Mouse (Mus musculus): ENCODE measurements around the gene Pea15a. TPM values are rescaled to one million over a fixed set of nuclear protein-coding genes. Genes with fewer than 3 reads are reported as not detected.

Pea15a gene
- polyA plus RNA-seq, 1 experiment from 2014 or later, result 415 TPM

DNA sequence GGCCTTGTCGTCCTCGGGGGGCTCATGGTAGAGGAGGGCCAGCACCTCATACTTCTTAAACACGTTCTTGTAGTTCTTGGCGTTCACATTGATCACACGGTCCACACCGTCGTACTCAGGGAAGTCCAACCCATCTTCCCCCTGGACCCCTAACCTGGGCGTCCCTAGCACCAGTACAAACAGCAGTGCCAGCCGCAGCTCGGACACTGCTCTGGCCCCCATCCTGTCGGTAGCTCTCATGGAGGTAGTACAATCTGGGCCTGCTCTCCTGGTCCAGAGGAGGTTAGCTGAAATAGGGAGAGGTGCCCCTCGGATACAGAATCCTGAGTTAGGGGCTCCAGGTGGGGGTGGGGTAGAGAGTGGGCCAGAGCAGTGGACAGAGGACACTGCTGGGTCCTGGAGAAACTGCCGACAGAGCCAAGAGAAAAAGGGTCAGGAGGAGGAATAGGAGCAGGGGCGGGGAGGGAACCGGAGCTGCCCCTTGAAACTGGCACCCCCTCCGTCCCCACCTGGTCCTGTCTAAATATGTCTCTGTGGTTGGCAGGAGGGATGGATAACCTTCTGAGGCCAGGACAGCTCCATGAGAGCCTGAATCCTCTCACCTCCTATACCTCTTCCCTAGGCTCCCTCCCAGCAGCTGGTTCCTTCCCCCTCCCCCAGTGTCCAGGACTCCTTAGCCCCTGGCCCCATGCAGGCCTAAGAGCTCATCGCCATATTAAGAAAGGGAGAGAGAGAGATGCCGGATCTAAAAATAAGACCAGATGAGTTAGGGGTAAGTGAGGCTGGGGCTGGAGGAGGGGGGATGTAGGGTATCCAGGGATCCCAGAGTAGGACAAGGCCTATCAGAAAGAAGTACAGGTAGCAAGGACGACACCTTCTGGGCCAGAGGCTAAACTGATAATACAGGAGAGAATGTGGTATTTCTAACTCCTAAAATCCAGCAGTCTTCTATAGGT lies 13.1 kb upstream of the Pea15a start, which contains the start of gene Casq1:
TSS of gene Casq1 (minus strand) at position 418 of the 956 bp plus-strand sequence.
- H3K9me3 ChIP-seq (replicated peaks), result no peaks in the 10 kb centered on the region
- no peak for ATAC-seq (ENCODE audit: low FRiP score)
- WGBS, result 88% methylated on average over 19 of the region's 19 CpGs

DNA sequence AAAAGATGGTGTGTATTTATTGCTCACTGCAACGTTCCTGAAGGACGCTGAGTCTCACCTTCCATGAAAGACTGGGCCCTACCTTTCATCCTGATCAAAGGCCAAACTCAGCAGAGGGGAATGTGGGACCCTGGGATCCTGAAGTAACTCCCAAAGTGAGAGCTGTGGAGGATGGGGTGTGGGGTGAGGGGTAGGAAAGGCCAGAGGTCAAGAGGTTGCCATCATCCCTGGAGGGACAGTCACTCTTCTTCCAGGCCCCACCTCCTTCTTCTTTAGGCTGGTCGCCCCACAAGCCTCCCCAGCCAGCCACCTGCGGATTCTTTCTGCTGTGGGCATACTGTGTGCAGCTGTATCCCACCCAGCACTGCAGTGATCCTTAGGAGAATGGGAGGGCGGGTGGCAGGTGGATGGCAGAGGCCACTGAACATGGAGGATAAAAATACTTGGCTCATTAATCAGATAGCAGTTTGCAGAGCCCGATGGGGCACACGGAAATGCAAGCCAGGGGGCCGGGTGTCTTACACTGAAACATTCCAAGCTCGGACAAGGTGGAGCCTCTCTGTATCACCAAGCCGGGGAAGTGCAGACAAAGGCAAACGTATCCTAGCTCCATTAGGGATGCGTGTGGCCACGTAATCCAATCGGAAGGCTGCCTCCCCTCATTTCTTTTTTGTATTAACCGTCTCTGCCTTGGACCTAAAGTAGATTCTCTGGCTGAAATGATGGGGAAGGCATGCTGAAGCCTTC lies 11.7 kb upstream of the Pea15a start:
- WGBS, result 51% methylated on average over 15 of the region's 15 CpGs
- no peak; the same call in 1 of the 2 replicates for ATAC-seq (ENCODE audit: low FRiP score)
- H3K36me3 ChIP-seq, result no peaks in the 10 kb centered on the region
- H3K4me2 ChIP-seq, result no peak overlapping the region
- H3K4me3 ChIP-seq (replicated peaks), result no peak overlapping the region
- no peaks in the 10 kb centered on the region for H3K9me3 ChIP-seq (replicated peaks)
- H3K27me3 ChIP-seq (replicated peaks), result no peaks in the 10 kb centered on the region
- no peak overlapping the region for H3K27ac ChIP-seq (replicated peaks)
- H3K9ac ChIP-seq (replicated peaks), result no peak overlapping the region
- peaks cover 54% of the 10 kb centered on the region for H3K4me1 ChIP-seq

More for the DNA sequence above, 13.1 kb upstream of the Pea15a start, which contains the start of gene Casq1:
- Histone ChIP-seq H3K27me3 (replicated peaks) (no peaks in the 10 kb centered on the region), H3K27ac (replicated peaks) (peak within 1 kb of the TSS; percentile 76), H3K4me1 (peaks cover 43% of the 10 kb centered on the region), H3K4me3 (replicated peaks) (no peak within 1 kb of the TSS), H3K9ac (replicated peaks) (no peak within 1 kb of the TSS), H3K36me3 (no peaks in the 10 kb centered on the region), H3K4me2 (no peak within 1 kb of the TSS; the same call in 1 of the 2 replicates)

DNA sequence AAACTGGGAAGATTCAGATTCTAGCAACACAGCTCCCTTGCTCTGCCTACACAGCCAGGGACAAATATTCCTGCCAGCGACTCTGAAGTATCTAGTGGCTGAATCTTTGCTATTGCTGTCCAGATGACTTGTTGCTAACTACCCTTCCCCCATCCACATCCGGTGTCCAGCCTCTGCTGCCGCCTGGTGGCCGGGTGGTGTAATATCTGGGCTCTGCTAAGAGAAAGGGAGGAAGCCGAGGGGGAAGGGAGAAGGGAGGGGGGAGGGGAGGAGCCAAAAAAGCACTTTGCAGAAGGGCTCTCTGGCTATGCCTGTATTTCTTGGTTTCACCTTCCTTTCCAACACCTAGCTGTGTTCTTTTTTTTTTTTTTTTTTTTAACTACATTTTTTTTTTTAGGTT lies 10.5 kb upstream of the Pea15a start:
- Histone ChIP-seq H3K27ac (replicated peaks) (peak overlapping the region; percentile 66), H3K4me1 (peaks cover 54% of the 10 kb centered on the region), H3K4me2 (peak overlapping the region; percentile 19), H3K9me3 (replicated peaks) (no peaks in the 10 kb centered on the region), H3K36me3 (no peaks in the 10 kb centered on the region), H3K27me3 (replicated peaks) (no peaks in the 10 kb centered on the region), H3K9ac (replicated peaks) (no peak overlapping the region), H3K4me3 (replicated peaks) (no peak overlapping the region)
- ATAC-seq (ENCODE audit: low FRiP score), result peak; percentile 29
- 0% methylated on average over 5 of the region's 5 CpGs for WGBS

DNA sequence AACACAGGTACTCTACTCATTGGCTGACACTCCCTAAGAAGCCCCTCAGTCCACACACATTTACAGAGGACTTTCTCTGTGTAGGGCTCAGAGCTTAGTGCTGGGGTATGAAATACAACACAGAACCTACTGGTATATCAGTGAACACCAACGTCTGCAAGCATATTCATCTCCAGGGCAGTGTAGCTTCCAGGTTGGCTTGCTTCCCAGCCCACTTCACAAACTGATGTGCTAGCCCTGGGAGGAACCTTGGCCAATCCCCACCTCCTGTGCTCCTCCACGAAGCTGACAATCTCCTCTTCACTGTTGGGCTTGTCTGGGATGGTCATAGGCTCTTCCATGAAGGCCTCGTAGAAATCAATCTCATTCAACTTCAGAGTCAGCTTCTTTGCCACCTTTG lies 8.1 kb upstream of the Pea15a start:
- no peaks in the 10 kb centered on the region for H3K9me3 ChIP-seq (replicated peaks)
- no peak for ATAC-seq (ENCODE audit: low FRiP score)
- H3K27me3 ChIP-seq (replicated peaks), result no peaks in the 10 kb centered on the region
- H3K4me3 ChIP-seq (replicated peaks), result no peak overlapping the region
- no peaks in the 10 kb centered on the region for H3K36me3 ChIP-seq
- peak overlapping the region; percentile 18; the same call in 1 of the 2 replicates for H3K27ac ChIP-seq (replicated peaks)
- WGBS, result 65% methylated on average over 3 of the region's 3 CpGs
- H3K9ac ChIP-seq (replicated peaks), result no peak overlapping the region
- H3K4me1 ChIP-seq, result peaks cover 32% of the 10 kb centered on the region
- H3K4me2 ChIP-seq, result no peak overlapping the region

DNA sequence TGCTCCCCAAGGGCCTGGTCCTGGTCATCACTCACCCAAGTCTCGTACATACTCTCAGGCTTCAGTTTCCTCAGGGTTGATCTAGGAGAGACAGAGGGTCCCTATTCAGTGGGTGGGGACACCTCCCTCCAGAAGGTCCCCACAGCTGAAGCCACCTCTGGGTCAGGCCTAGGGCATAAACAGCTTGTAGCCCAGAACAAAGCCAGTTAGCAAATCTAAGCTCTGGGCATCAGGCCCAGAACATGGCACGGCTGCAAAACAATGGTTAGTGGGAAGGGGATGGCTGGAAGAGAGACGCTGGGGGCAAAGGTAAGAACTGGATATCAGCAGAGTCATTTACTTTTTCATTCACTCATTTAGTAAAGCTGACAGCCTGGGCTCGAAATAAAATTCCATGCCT lies 7.2 kb upstream of the Pea15a start:
- Histone ChIP-seq H3K4me3 (replicated peaks) (no peak overlapping the region), H3K27me3 (replicated peaks) (no peaks in the 10 kb centered on the region), H3K36me3 (no peaks in the 10 kb centered on the region), H3K4me2 (no peak overlapping the region), H3K27ac (replicated peaks) (no peak overlapping the region), H3K9me3 (replicated peaks) (no peaks in the 10 kb centered on the region), H3K4me1 (peaks cover 24% of the 10 kb centered on the region), H3K9ac (replicated peaks) (no peak overlapping the region)
- ATAC-seq (ENCODE audit: low FRiP score), result no peak
- 50% methylated on average over 4 of the region's 4 CpGs for WGBS

DNA sequence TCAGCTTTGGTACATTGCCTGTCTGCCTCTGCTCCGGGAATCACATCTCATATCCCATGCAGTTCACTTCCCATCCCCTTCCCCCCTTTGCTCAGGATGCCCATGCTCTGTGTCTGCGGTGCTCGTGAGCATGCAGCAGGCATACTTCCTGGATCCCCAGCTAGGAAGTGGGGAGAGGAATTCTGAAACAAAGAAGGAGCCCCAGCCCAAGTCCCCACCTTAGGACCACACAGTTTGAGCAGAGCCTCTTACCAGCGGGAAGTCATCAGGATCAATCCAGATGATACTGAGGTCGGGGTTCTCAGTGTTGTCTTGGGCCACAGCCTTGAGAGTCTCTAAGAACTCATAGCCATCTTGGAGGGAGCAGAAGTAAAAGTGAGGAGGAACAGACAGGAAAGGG lies 6.2 kb upstream of the Pea15a start:
- H3K27me3 ChIP-seq (replicated peaks), result no peaks in the 10 kb centered on the region
- no peak for ATAC-seq (ENCODE audit: low FRiP score)
- no peaks in the 10 kb centered on the region for H3K36me3 ChIP-seq
- H3K9me3 ChIP-seq (replicated peaks), result no peaks in the 10 kb centered on the region
- no peak overlapping the region for H3K9ac ChIP-seq (replicated peaks)
- H3K4me1 ChIP-seq, result peaks cover 20% of the 10 kb centered on the region
- WGBS, result 70% methylated on average over 5 of the region's 5 CpGs
- H3K27ac ChIP-seq (replicated peaks), result no peak overlapping the region
- no peak overlapping the region for H3K4me3 ChIP-seq (replicated peaks)
- no peak overlapping the region for H3K4me2 ChIP-seq

DNA sequence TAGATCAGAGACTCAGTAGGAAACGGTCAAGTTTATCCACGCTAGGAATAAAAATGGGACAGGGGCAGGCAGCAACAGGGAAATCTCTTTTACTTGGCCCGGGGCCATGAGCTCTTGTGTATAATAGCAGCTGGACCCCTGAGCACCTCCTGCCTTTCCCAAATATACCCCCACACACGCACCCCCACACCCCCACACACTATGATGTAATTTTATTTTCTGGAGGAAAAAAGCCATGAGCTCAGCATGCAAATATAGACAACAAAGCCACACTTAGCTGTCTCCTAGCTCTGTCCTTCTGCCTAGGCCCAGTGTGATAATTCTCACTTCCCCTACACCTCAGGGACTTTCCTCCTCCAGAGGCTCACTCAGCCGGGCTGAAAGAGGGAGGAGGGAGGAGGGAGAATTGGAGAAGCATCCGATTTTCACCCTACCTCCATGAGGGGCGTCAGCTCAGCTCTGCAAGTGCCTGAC lies 544 bp upstream of the Pea15a start:
- no peaks in the 10 kb centered on the region for H3K27me3 ChIP-seq (replicated peaks)

DNA sequence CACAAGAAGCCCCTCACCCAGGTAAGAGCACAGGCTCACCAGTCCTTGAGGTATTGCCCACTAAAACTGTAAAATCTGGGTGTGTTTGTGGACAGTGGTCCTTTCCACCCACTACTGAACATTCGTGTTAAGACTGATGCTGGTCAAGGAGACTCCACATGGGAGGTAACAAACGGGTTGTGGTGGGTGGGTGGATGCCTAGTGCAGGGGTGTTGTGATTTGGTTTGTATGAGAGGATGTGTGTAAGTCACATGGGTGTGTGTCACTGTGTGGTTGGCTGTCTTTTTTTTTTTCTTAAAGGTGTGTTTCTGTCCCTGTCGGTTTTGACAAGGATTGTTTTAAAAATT lies 890 bp downstream of the Pea15a start:
- Histone ChIP-seq H3K27ac (replicated peaks) (peak overlapping the region; percentile 93), H3K4me3 (replicated peaks) (peak overlapping the region; percentile 80), H3K9ac (replicated peaks) (peak overlapping the region; percentile 83), H3K4me2 (peak overlapping the region; percentile 76), H3K27me3 (replicated peaks) (no peaks in the 10 kb centered on the region), H3K4me1 (peaks cover 61% of the 10 kb centered on the region), H3K36me3 (no peaks in the 10 kb centered on the region), H3K9me3 (replicated peaks) (no peaks in the 10 kb centered on the region)
- peak; percentile 23 for ATAC-seq (ENCODE audit: low FRiP score)
- 2% methylated on average over 3 of the region's 3 CpGs for WGBS

More for the DNA sequence above, 544 bp upstream of the Pea15a start:
- peak; percentile 9; the same call in 1 of the 2 replicates for ATAC-seq (ENCODE audit: low FRiP score)
- WGBS, result 16% methylated on average over 7 of the region's 7 CpGs
- Histone ChIP-seq H3K36me3 (no peaks in the 10 kb centered on the region), H3K9ac (replicated peaks) (peak overlapping the region; percentile 83), H3K9me3 (replicated peaks) (no peaks in the 10 kb centered on the region), H3K4me1 (peaks cover 46% of the 10 kb centered on the region), H3K4me3 (replicated peaks) (peak overlapping the region; percentile 80), H3K27ac (replicated peaks) (peak overlapping the region; percentile 93), H3K4me2 (peak overlapping the region; percentile 76)

DNA sequence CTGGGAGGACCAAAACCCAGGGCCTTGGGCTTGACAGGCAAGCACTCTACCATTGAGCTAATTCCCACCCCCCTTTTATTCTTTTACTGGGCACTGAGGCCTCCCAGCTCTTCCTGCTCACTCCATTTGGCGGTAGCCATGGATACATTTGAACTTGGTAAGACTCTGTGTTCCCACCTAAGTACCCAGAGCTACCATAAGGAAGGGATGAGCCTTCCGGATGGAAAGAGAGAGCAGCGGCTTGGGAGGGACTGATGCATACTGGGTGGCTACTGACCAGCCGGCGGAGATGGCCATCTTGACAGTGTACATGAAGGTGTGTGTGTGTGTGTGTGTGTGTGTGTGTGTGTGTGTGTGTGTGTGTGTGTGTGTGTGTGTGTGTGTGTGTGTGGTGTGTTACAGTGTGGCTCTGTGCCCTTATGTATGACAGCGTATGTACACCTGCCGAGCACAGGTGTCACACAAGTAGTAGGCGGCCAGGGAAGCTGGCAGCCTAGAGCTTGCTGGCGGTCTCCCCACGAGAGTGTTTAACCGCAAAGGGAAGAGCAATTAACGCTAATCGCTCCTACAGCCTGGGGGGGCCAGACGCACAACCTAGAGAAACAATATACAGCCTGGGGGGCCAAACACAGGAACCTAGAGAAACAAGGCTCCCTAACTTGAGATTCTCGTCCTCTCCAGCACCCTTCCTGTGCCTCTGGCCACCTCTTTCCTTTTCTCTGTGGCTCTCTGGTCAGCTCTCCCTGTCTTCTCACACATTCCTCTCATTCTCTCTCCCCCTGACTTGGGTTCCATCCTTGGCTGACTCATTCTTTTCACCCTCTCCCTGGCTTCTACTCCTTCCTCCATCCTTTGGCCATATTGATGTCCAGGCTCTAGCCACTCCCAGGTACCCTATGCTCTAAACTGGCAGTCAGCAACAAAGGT lies 1.5 kb downstream of the Pea15a start:
- Histone ChIP-seq H3K4me3 (replicated peaks) (peak overlapping the region; percentile 80), H3K27me3 (replicated peaks) (no peaks in the 10 kb centered on the region), H3K9ac (replicated peaks) (peak overlapping the region; percentile 83), H3K4me2 (peak overlapping the region; percentile 76), H3K9me3 (replicated peaks) (no peaks in the 10 kb centered on the region), H3K36me3 (peaks cover 4% of the 10 kb centered on the region), H3K4me1 (peaks cover 67% of the 10 kb centered on the region), H3K27ac (replicated peaks) (peak overlapping the region; percentile 93)
- WGBS, result 14% methylated on average over 15 of the region's 15 CpGs
- ATAC-seq (ENCODE audit: low FRiP score), result no peak

DNA sequence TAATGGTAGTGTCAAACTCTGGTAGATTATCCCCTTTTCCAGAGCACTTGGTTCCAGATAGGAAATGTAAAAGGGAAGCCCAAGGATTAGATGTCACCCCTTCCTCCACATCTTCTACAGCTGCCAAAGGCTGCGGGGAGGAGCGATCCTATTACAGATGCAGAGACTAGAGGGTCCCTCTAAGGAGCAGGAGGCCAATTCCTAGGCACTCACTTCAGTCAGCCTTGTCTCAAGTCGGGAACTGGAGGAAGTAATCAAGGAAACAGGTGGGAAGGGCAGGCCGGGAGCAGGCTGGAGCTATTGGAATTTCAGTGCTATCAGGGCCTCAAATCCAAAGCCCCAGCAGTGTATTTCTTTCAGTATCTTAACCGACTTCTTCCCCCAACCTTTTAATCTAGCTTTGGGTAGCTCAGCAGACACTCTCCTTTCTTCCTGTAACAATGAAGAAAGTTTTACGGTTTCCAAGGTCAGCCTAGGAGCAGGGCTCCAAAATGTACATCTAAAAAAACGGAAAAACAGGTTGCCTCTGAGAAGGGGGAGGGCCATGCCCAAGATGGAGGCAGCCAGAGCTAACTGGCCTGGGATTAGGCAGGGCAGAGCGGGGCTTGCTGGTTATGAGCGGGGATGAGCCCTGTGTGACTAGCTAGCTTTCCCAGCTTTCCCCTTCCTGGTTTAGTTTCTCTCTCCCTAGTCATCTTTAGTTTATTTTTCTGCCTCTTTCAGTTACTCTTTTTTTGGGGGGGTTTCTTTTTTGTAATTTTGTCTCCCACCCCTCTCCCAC lies 2.4 kb downstream of the Pea15a start:
- 12% methylated on average over 9 of the region's 9 CpGs for WGBS
- Histone ChIP-seq H3K27ac (replicated peaks) (peak overlapping the region; percentile 93), H3K4me3 (replicated peaks) (peak overlapping the region; percentile 80), H3K27me3 (replicated peaks) (no peaks in the 10 kb centered on the region), H3K9ac (replicated peaks) (peak overlapping the region; percentile 83), H3K36me3 (peaks cover 12% of the 10 kb centered on the region), H3K9me3 (replicated peaks) (no peaks in the 10 kb centered on the region), H3K4me2 (peak overlapping the region; percentile 76), H3K4me1 (peaks cover 74% of the 10 kb centered on the region)
- ATAC-seq (ENCODE audit: low FRiP score), result no peak

Measured in neural tube, embryonic 15.5 days (tissue).